Mouse (Mus musculus) forebrain, embryonic 11.5 days (tissue): Measurements from ENCODE around the gene Slc30a5. TPM values are rescaled to one million over a fixed set of nuclear protein-coding genes. Genes with fewer than 3 reads are reported as not detected.

Experiments
- ATAC-seq: fragments of 200-750 bp; cut with Nextera tagmentation; replicated peaks from 2 replicates; pipeline ENCODE4 v1.8.0; 2017; ENCODE audit warnings: moderate TSS enrichment; ENCODE audit not compliant: low FRiP score
- DNase-seq: peaks from one replicate; pipeline ENCODE4 v3.0.0-alpha.2; 2017; ENCODE audit warnings: low spot score
- H3K27ac ChIP-seq: fragments of 300-500 bp; sonication (generic); 2 replicates; pipeline ENCODE4 v1.5.1; 2014; ENCODE audit warnings: low read depth, low read length
- H3K27me3 ChIP-seq: fragments of 300-500 bp; sonication (generic); 2 replicates; pipeline ENCODE4 v1.6.1; 2014; ENCODE audit warnings: mild to moderate bottlenecking, low read length, mixed read lengths; ENCODE audit not compliant: control insufficient read depth, insufficient read depth
- H3K36me3 ChIP-seq: fragments of 300-500 bp; sonication (generic); 2 replicates; pipeline ENCODE4 v1.6.1; 2014; ENCODE audit warnings: mild to moderate bottlenecking, low read length, moderate library complexity, mixed read lengths; ENCODE audit not compliant: control insufficient read depth, insufficient read depth
- H3K4me1 ChIP-seq: fragments of 300-500 bp; sonication (generic); replicated peaks from 2 replicates; pipeline ENCODE4 v1.6.1; 2014; ENCODE audit warnings: low read length, mixed read lengths; ENCODE audit not compliant: control insufficient read depth, insufficient read depth
- H3K4me2 ChIP-seq: fragments of 300-500 bp; sonication (generic); 2 replicates; pipeline ENCODE4 v1.6.1; 2014; ENCODE audit warnings: low read depth, mild to moderate bottlenecking, low read length, moderate library complexity, mixed read lengths; ENCODE audit not compliant: severe bottlenecking
- H3K4me3 ChIP-seq: fragments of 300-500 bp; sonication (generic); 2 replicates; pipeline ENCODE4 v1.5.1; 2014; ENCODE audit warnings: low read depth, low read length
- H3K9ac ChIP-seq: fragments of 300-500 bp; sonication (generic); 2 replicates; pipeline ENCODE4 v1.6.1; 2014; ENCODE audit warnings: low read length
- H3K9me3 ChIP-seq: fragments of 300-500 bp; sonication (generic); 2 replicates; pipeline ENCODE4 v1.6.1; 2016; ENCODE audit warnings: low read length, mixed read lengths; ENCODE audit not compliant: control insufficient read depth
- WGBS: fragments of 180-500 bp; shearing (Covaris S2); extraction: QIAGEN DNeasy Blood & Tissue Kit; methylation state at CpG from one replicate; pipeline ENCODE4 v1.1.7; 2014; 5-methylcytosine and 5-hydroxymethylcytosine counted together
- polyA plus RNA-seq: library from polyadenylated mRNA; unstranded; fragments of >200 nt; fragmentation: Nextera tagmentation; extraction: Ambion mirVana; gene quantifications from 2 replicates; pipeline ENCODE4 v1.2.1, GENCODE M21; 2014

Slc30a5 gene
- polyA plus RNA-seq, result 47.1 and 47.3 TPM in 2 replicates

DNA sequence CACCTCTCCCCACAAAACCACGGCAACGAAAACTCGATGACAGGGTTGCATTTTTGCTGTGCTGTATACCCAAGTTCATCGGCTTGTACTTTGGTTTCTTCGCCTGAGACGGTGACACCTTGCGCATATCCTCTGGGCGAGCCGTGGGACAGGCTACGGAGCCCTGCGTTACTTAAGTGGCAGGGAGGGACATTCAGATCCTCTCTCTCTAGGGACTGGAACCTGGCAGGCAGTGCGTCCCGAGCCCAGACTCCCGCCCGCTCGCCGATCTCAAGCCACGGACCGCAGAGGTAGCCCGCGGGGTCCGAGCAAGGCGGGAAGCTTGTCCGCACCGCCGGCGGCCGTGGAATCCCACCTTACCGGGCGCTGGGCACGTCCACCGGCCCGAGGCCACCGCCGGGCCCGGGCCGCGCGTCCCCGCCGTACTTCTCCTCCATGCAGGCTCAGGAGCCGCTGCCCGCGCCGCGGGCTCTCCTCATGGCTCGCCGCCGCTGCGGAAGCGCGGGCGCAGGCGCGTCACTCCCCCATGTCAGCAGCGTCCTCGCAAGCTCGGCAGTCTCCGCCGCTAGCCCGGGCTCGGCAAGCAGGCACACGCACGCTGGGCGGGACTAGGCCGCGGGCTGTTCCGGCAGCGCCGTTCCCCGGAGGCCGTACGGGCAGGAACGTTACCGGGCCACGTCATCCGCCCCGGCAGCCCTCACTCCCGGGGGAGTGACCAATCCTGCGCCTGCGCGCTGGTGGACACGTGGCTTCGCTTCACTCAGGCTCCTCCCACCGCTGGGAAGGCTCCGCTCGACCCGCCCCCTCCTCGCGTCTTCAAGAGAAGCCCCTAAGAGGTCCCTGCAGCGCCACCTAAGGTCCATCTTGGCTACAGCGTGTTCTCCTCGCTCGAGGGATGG, at the start of gene Slc30a5:
TSS of gene Slc30a5 (minus strand) at position 687 of the 899 bp plus-strand sequence.
- Histone ChIP-seq H3K27me3 (no peaks in the 10 kb centered on the region), H3K36me3 (no peaks in the 10 kb centered on the region), H3K4me2 (peak within 1 kb of the TSS; percentile 79), H3K4me1 (peaks cover 2% of the 10 kb centered on the region; the same call in 1 of the 2 replicates), H3K4me3 (peak within 1 kb of the TSS; percentile 96), H3K27ac (peak within 1 kb of the TSS; percentile 82), H3K9ac (peak within 1 kb of the TSS; percentile 91), H3K9me3 (no peaks in the 10 kb centered on the region)
- peak; percentile 98 for ATAC-seq
- under 1% methylated on average over 80 of the region's 94 CpGs for WGBS
- DNase-seq, result peak; percentile 100

DNA sequence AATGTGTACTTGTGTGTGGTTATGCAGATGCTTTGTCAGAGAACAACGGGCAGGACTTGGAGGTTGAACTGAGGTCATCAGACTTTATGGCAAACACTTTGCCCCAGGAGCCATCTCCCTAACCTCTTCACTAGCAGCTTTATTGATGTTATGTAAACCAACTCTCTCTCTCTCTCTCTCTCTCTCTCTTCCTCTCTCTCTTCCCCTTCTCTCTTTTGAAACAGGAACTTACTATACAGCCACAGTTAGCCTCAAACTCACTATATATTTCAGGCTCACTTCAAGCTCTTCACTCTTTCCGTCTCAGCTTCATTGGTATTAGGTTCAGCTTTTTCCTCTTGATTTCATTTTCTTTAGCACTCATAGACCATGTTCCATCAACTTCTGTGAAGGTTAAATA, 48.7 kb upstream of the Slc30a5 start:
- H3K27me3 ChIP-seq, result no peaks in the 10 kb centered on the region
- H3K27ac ChIP-seq, result no peak overlapping the region
- H3K4me1 ChIP-seq, result no peaks in the 10 kb centered on the region
- no peak overlapping the region for H3K4me3 ChIP-seq
- no peaks in the 10 kb centered on the region for H3K9me3 ChIP-seq
- WGBS, result 89% methylated on average over 2 of the region's 2 CpGs
- H3K36me3 ChIP-seq, result no peaks in the 10 kb centered on the region
- H3K4me2 ChIP-seq, result no peak overlapping the region
- H3K9ac ChIP-seq, result no peak overlapping the region
- ATAC-seq (no peak), DNase-seq (no peak)

- no peak for DNase-seq
- no peak overlapping the region for H3K9ac ChIP-seq
- no peaks in the 10 kb centered on the region for H3K4me1 ChIP-seq
- no peaks in the 10 kb centered on the region for H3K9me3 ChIP-seq
- no peak overlapping the region for H3K4me3 ChIP-seq
- ATAC-seq, result no peak
- H3K36me3 ChIP-seq, result no peaks in the 10 kb centered on the region
- H3K27ac ChIP-seq, result no peak overlapping the region
- 71% methylated on average over 3 of the region's 3 CpGs for WGBS
- H3K4me2 ChIP-seq, result no peak overlapping the region
- H3K27me3 ChIP-seq, result no peaks in the 10 kb centered on the region
These were observed 46.6 kb upstream of the Slc30a5 start for GRCm38 (mm10) chr13:100879806-100880205.

DNA sequence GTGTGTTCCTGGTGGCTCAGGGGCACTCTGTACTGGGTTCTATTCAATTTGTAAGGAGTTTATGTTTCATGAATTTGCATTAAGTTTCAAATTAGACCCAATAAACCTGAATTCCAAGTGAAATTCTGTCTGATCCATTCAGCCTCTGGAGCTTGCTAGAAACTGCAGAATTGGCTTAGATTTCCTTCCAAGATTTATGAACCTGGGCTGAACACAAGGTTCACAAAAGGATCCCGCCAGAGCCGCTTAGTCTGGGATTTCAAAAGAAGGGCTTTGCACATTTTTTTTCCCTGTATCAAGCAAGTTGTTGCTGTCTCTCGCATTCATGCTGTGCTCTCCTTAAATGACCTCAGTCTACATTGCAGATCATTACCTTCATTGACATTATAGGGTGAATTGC, 46.1 kb upstream of the Slc30a5 start:
- DNase-seq (no peak), ATAC-seq (no peak)
- Histone ChIP-seq H3K27me3 (no peaks in the 10 kb centered on the region), H3K27ac (no peak overlapping the region), H3K4me1 (no peaks in the 10 kb centered on the region), H3K9ac (no peak overlapping the region), H3K4me3 (no peak overlapping the region), H3K4me2 (no peak overlapping the region), H3K9me3 (no peaks in the 10 kb centered on the region), H3K36me3 (no peaks in the 10 kb centered on the region)
- WGBS, result 71% methylated on average over 3 of the region's 3 CpGs

GRCm38 (mm10) chr13:100878264-100878663, 45.0 kb upstream of the Slc30a5 start:
- no peak overlapping the region for H3K4me2 ChIP-seq
- no peak for ATAC-seq
- no peaks in the 10 kb centered on the region for H3K9me3 ChIP-seq
- H3K9ac ChIP-seq, result no peak overlapping the region
- H3K27me3 ChIP-seq, result no peaks in the 10 kb centered on the region
- 90% methylated on average over 3 of the region's 3 CpGs for WGBS
- no peaks in the 10 kb centered on the region for H3K4me1 ChIP-seq
- no peak overlapping the region for H3K4me3 ChIP-seq
- DNase-seq, result no peak
- H3K27ac ChIP-seq, result no peak overlapping the region
- no peaks in the 10 kb centered on the region for H3K36me3 ChIP-seq

DNA sequence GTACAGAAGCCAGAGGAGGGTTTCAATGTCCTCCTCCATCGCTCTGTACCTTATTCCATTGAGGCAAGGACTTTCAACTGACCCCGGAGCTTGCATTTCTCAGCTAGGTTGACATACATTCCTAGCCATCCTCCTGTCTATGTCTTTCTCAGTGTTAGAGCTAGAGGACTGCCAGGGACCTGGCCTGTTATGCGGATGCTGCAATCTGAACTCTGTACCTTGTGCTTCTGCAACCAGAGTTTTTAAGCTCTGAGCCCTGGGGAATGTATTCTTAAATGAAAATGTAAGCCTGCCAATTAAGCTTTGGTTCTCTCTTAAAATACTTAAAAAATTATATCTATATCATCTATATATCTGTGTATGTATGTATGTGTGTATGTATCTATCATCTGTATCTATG, 44.5 kb upstream of the Slc30a5 start:
- Histone ChIP-seq H3K4me2 (no peak overlapping the region), H3K4me1 (no peaks in the 10 kb centered on the region), H3K9me3 (no peaks in the 10 kb centered on the region), H3K9ac (no peak overlapping the region), H3K36me3 (no peaks in the 10 kb centered on the region), H3K27me3 (no peaks in the 10 kb centered on the region), H3K4me3 (no peak overlapping the region), H3K27ac (no peak overlapping the region)
- 93% methylated on average over 3 of the region's 3 CpGs for WGBS
- ATAC-seq (no peak), DNase-seq (no peak)

DNA sequence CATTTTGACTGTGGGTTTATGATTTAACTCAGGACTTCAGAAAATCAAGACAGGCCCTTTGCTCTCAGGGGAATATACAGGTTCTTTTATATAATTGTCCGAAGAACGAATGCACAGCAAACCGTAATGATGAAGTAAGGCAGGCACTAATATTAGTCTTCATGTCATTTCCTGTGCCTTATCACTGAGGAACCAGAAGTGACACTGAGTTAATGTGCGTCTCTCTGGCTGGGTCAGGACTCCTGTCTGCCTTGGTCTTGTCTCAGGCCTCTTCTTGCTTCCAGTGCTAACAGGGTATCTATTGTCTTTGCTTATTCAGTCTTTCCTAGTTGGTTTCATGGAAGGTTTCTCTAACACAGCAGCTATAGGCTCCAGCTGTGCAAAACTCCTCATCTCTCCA, 41.9 kb upstream of the Slc30a5 start:
- H3K27ac ChIP-seq, result no peak overlapping the region; the same call in 1 of the 2 replicates
- no peaks in the 10 kb centered on the region for H3K27me3 ChIP-seq

DNA sequence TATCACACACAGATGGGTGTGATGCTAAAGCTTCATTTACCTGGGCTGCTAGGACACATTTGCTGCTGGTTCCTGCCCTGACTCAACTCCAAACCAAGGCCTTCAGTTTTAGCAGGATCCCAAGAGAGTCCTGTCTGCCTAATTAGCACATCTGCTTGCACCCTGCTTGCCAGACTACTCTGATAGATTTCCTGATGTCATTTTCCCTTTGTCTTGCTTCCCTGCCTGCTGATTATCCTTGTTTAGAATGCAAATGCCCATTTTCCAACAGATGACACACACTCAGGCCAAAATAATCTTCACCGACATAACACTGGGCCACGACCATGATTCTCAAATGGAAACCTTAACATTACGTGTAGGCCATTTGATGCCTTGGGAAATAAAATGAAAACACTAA, 41.4 kb upstream of the Slc30a5 start:
- H3K27me3 ChIP-seq, result no peaks in the 10 kb centered on the region
- no peak for DNase-seq
- no peak overlapping the region for H3K9ac ChIP-seq
- no peaks in the 10 kb centered on the region for H3K36me3 ChIP-seq
- no peak for ATAC-seq
- no peak overlapping the region; the same call in 1 of the 2 replicates for H3K27ac ChIP-seq
- no peak overlapping the region for H3K4me3 ChIP-seq
- H3K9me3 ChIP-seq, result no peaks in the 10 kb centered on the region
- 63% methylated on average over 3 of the region's 3 CpGs for WGBS
- no peaks in the 10 kb centered on the region for H3K4me1 ChIP-seq
- H3K4me2 ChIP-seq, result no peak overlapping the region

More for the DNA sequence above, 41.9 kb upstream of the Slc30a5 start:
- H3K36me3 ChIP-seq, result no peaks in the 10 kb centered on the region
- H3K4me3 ChIP-seq, result no peak overlapping the region
- no peak overlapping the region for H3K9ac ChIP-seq
- no peak overlapping the region for H3K4me2 ChIP-seq
- 74% methylated on average over 4 of the region's 4 CpGs for WGBS
- no peak for DNase-seq
- ATAC-seq, result no peak
- H3K4me1 ChIP-seq, result no peaks in the 10 kb centered on the region
- no peaks in the 10 kb centered on the region for H3K9me3 ChIP-seq

- H3K9ac ChIP-seq, result no peak overlapping the region
- H3K4me1 ChIP-seq, result no peaks in the 10 kb centered on the region
- WGBS, result 83% methylated on average over 8 of the region's 8 CpGs
- H3K36me3 ChIP-seq, result no peaks in the 10 kb centered on the region
- H3K4me2 ChIP-seq, result no peak overlapping the region
- no peak for ATAC-seq
- DNase-seq, result no peak
- H3K27me3 ChIP-seq, result no peaks in the 10 kb centered on the region
- no peak overlapping the region for H3K4me3 ChIP-seq
- no peaks in the 10 kb centered on the region for H3K9me3 ChIP-seq
- no peak overlapping the region for H3K27ac ChIP-seq
These were observed 40.3 kb upstream of the Slc30a5 start for GRCm38 (mm10) chr13:100873530-100873929.
